Comparison of ENCODE assay signal across 7 mouse cellular contexts in the genomic region with DNA sequence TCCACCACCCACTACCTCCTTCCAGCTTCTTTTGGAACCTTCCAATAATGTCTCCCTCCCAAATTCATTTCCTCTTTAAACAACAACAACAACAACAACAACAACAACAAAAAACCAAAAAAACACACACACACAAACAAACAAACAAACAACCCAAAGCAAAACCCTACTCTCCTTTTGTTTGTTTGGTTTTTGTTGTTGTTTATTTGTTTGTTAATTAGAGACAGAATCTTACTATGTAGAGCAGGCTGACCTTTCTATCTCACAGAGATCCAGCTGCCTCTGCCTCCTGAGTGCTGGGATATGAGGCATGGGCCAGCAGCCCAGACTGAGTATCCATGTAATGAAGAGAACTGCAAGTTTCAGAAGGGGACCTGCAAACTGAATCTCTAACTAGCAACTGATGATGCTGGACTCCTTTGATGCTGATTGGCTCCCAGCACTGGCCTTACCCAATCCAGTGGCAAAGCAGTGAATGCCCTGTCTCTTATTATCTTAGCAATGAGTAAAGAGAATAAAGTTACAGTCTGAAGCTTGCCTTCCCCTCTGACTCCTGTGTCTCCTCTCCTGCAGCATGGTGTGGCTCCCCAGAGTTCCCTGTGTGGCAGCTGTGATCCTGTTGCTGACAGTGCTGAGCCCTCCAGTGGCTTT. TPM values are rescaled to one million over a fixed set of nuclear protein-coding genes. Genes with fewer than 3 reads are reported as not detected.
DNase-seq lines count a peak whose midpoint lies in the region; ATAC-seq lines count a peak whose summit lies in the region.

A gene (plus strand): TSS at position 488 of the 651 bp plus-strand sequence.

- no peak within 1 kb of the TSS for H3K4me2 ChIP-seq in limb, embryonic 12.5 days
- no peak within 1 kb of the TSS for H3K4me2 ChIP-seq in midbrain, embryonic 16.5 days (ENCODE audit: low read length)

- H3K9ac ChIP-seq in limb, embryonic 12.5 days (replicated peaks): no peak within 1 kb of the TSS
- no peak within 1 kb of the TSS for H3K9ac ChIP-seq in midbrain, embryonic 16.5 days (ENCODE audit: low read depth, low read length)

- no peak within 1 kb of the TSS for H3K27ac ChIP-seq in embryonic facial prominence, embryonic 10.5 days (replicated peaks)
- H3K27ac ChIP-seq in limb, embryonic 12.5 days: no peak within 1 kb of the TSS
- H3K27ac ChIP-seq in midbrain, embryonic 16.5 days (ENCODE audit: low read length): no peak within 1 kb of the TSS

- no peaks in the 10 kb centered on the region for H3K36me3 ChIP-seq in embryonic facial prominence, embryonic 10.5 days (replicated peaks)
- no peaks in the 10 kb centered on the region for H3K36me3 ChIP-seq in limb, embryonic 12.5 days
- H3K36me3 ChIP-seq in midbrain, embryonic 16.5 days (ENCODE audit: control insufficient read depth, insufficient read depth, low read length): no peaks in the 10 kb centered on the region

- peaks cover 11% of the 10 kb centered on the region for H3K4me1 ChIP-seq in embryonic facial prominence, embryonic 10.5 days
- H3K4me1 ChIP-seq in limb, embryonic 12.5 days (replicated peaks): no peaks in the 10 kb centered on the region
- H3K4me1 ChIP-seq in midbrain, embryonic 16.5 days (ENCODE audit: control insufficient read depth, insufficient read depth, low read length): 0 out of 2 replicates have a peak, but pooled peaks cover 3% of the 10 kb centered on the region

- peak; percentile 26; the same call in 1 of the 2 replicates for ATAC-seq in limb, embryonic 12.5 days (ENCODE audit: insufficient number of reproducible peaks, insufficient read depth, low FRiP score, low TSS enrichment, low read depth)
- ATAC-seq in midbrain, embryonic 16.5 days: peak; percentile 81

- H3K4me3 ChIP-seq in embryonic facial prominence, embryonic 10.5 days: no peak within 1 kb of the TSS
- H3K4me3 ChIP-seq in limb, embryonic 12.5 days (replicated peaks): no peak within 1 kb of the TSS
- H3K4me3 ChIP-seq in midbrain, embryonic 16.5 days (ENCODE audit: low read depth, low read length): no peak within 1 kb of the TSS

- peaks cover 11% of the 10 kb centered on the region for H3K27me3 ChIP-seq in embryonic facial prominence, embryonic 10.5 days (replicated peaks; ENCODE audit: low read depth, poor library complexity, severe bottlenecking)
- H3K27me3 ChIP-seq in limb, embryonic 12.5 days: no peaks in the 10 kb centered on the region
- no peaks in the 10 kb centered on the region for H3K27me3 ChIP-seq in midbrain, embryonic 16.5 days (ENCODE audit: control insufficient read depth, insufficient read depth, low read depth, low read length)

- peak; percentile 72 for DNase-seq in adrenal gland, postnatal 25 days
- peak; percentile 79 for DNase-seq in embryonic facial prominence, embryonic 10.5 days (ENCODE audit: low spot score)
- peak; percentile 89 for DNase-seq in heart, adult 8-10 months (ENCODE audit: low spot score)
- DNase-seq in kidney, adult 9 months: peak; percentile 96
- DNase-seq in spleen, postnatal 10 days (ENCODE audit: low spot score in 2 of 2): peak; percentile 75 to 84

- H3K9me3 ChIP-seq in embryonic facial prominence, embryonic 10.5 days: no peaks in the 10 kb centered on the region
- H3K9me3 ChIP-seq in limb, embryonic 12.5 days: no peaks in the 10 kb centered on the region
- H3K9me3 ChIP-seq in midbrain, embryonic 16.5 days (replicated peaks; ENCODE audit: control insufficient read depth, low read length, poor library complexity, severe bottlenecking): no peaks in the 10 kb centered on the region

RNA-seq across cellular contexts. Expression of the gene that starts here (rescaled TPM):
- 14.0 and 18.1 TPM in 2 replicates for total RNA-seq in adrenal gland, postnatal 25 days (2021)
- polyA plus RNA-seq in embryonic facial prominence, embryonic 10.5 days (2016; fragmentation: Nextera tagmentation; extraction: Ambion mirVana): 1.2 and 1.3 TPM in 2 replicates
- total RNA-seq in heart, adult 8-10 months (2022): 10 to 100 TPM; 15.1 to 32.1 (median 26.2) TPM
- polyA plus RNA-seq in limb, embryonic 12.5 days (2016; fragmentation: Nextera tagmentation; extraction: Ambion mirVana): 1.0 and 2.0 TPM in 2 replicates
- polyA plus RNA-seq in midbrain, embryonic 16.5 days (2015; fragmentation: Nextera tagmentation; extraction: Ambion mirVana): 1.9 and 2.8 TPM in 2 replicates
